Mouse (Mus musculus) thymus, postnatal 36 days (tissue): ENCODE data around the gene Fam227b.

Experiments used
- DNase-seq, 2 experiments: peaks; one replicate each; pipeline ENCODE4 v3.0.0; 2022; ENCODE audit warnings: mixed read lengths in 2 of 2

Gene Fam227b

DNA sequence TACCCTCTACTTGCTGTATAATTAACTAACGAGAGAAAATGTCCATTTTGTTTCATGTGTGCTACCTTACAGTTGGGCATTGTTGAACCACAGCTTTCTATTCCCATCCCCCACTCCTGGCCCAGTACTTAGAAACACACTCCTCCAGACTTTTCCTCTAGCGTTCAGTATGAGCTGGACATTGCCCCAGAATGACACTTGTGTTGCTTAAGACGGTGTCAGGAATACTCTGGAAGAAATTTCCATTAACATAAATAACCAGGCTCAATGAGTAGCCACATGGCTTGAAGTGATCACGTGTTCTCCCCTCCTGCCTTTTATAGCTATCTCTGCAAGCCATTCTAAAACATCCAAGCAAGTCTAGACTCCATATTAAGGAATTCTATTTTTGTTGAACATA, 91.2 kb downstream of the Fam227b start:
- no peak for DNase-seq

GRCm38 (mm10) chr2:126053657-126054056, 98.1 kb downstream of the Fam227b start:
- DNase-seq: no peak

DNA sequence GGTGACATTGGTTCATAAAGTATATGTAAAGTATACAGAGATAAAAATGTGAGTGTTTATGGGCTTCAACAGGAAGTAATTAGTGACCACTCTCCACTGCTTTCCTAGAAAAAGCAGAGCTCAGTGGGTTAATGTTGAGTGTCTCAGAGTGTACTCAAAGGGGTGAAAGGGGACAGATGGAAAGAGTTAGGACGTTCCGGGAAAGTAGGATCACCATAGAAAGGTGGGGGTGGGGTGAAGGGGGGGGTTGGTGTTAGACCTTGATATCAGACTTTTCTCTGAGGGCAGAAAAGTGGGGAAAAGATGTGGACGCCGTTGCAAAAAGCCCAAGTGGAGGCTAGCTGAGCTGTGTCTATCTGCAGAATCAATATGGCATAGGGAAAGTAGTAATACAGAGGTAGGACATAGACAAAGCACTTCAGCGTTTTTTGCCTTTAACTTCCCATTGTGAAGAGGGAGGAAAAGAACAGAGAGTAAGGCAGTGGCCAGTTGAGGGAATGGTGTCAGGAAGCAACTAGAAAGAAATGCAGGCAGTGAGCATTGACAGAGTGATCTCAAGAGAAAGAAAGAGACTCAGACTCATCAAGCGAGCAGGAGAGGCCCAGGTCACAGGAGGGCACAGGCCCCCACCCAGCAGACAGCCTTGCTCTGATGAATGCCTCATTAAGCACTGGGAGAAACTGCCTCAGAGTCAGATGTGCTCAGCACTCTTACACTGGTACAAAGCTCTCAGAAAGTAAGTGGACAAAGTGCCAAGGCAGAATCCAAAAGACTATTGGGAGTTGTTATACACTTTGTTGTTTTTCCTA, 98.9 kb downstream of the Fam227b start:
- DNase-seq: no peak

- no peak for DNase-seq
Measured at GRCm38 (mm10) chr2:126045621-126046020, 106.2 kb downstream of the Fam227b start.

GRCm38 (mm10) chr2:126042674-126043073, 109.1 kb downstream of the Fam227b start:
- DNase-seq: no peak

GRCm38 (mm10) chr2:126041237-126041636, 110.6 kb downstream of the Fam227b start:
- DNase-seq: no peak

DNA sequence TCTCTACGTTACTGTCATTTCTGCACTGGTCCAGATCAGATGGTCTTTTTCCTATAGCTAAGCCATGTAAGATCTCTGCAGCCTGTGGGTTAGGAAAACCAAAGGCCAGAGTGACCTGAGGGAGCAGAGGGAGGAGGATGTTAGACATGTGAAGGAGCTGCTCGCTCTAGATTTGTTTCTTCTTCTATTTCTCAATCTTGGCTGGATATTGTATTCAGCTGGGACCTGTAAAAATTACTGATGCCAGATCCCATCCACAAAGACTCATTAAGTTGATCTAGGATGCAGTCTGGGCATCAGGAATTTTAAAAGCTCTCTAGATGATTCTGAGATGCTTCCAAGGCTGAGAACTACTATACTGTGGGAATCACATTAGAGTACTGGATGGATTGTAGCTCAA, 111.2 kb downstream of the Fam227b start:
- DNase-seq: no peak

- no peak for DNase-seq
Measured at GRCm38 (mm10) chr2:126039414-126039891, 112.4 kb downstream of the Fam227b start.

- DNase-seq: no peak
Measured at GRCm38 (mm10) chr2:126038221-126039000, 113.4 kb downstream of the Fam227b start.

GRCm38 (mm10) chr2:126036121-126036520, 115.7 kb downstream of the Fam227b start:
- DNase-seq: no peak

- no peak for DNase-seq
Measured at GRCm38 (mm10) chr2:126035013-126035770, 116.6 kb downstream of the Fam227b start.

GRCm38 (mm10) chr2:126034379-126035005, 117.3 kb downstream of the Fam227b start, which contains the start of gene Fgf7:
Gene Fgf7, plus strand, starts transcription at chr2:126034658.
- DNase-seq: no peak

DNA sequence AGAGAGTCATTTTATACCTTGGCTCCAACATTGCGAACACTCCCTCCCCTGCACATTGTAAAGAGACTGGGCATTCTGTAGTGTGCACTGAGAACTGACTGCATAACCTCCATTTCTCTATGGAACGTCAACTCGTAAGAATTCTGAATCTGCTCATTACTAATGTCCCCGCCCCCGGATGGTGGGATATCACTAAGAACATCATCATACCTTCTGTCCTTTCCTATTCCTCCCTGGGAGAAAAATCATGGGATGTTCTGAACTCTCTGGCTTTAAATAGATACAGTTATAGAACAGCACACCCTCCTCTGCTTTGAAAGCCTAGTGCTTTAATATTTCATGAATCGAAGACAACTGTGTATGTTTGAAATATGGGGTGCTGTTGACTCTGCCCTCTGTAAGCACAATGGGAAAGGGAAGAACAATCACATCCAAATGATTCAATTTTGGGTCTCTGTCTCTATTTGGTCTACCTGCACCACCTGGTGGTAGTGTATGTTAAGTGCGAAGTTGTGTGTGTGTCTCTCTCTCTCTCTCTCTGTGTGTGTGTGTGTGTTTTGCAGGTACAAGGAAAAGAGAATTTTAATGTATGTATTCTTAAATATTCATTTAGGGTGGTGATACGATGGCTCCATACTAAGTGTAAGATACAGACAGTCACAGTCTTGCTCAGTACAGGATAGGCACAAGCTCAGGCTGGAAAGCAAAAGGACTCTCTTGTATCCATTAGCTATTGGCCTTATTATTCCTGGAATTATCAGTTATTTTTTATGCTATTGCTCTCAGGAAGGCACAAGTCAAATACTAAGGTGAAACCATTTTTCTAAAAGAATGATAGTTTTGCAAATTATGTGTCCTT, 118.5 kb downstream of the Fam227b start:
- no peak for DNase-seq

GRCm38 (mm10) chr2:126031186-126031900, 120.5 kb downstream of the Fam227b start:
- DNase-seq: no peak

DNA sequence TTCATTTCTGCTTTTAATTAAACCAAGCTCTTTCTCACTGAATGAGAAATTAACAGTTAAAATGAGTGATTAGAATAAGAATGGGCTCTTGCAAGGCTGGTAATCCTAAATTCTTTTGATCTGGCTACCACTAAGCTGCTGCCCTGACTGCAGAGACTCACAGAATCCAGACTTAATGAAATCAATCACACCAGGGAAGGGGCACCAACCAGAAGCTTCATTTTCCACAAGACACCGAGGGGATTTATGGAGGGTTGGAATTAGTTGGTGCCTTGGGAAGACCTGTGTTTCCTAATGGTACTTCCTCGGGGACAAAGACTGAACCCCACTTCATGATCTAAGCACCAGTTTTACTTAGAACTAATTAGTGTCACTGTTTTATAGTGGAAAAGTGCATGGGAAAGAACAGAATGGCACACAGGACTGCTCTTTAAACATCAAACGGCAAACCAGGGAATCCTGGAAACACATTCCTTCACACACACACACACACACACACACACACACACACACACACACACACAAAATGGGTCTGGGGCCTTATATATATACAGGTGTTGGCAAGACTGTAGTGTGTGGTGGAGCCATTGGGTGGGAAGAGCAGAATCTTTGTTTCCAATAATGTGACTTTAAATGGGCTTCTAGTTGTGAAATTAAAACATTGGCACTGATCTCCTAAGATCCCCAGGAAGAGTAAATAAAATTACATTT, 135.9 kb downstream of the Fam227b start:
- DNase-seq: no peak

GRCm38 (mm10) chr2:126014989-126015710, 136.7 kb downstream of the Fam227b start:
- DNase-seq: no peak

DNA sequence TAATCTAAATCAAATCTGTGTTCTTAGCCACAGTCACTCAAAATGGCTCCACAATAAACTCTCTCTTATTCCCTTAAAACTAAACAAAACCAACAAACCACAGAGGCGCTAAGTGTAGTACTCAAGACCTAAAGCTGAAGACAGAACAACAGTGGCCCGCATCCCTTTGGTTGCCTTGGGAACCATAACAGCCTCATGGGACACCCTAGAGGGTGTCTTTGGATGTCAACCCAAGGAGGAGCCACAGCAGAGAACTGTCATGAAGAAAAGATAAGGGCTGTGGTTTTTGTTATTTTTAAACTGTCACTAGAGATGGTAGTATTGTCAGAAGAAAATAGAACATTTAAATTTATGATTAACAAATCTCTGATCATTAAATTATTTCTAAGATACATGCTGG, 145.1 kb downstream of the Fam227b start:
- no peak for DNase-seq

- peak; percentile 15 to 43 for DNase-seq
Measured at GRCm38 (mm10) chr2:126006088-126006487, 145.7 kb downstream of the Fam227b start.

- DNase-seq: no peak
Measured at GRCm38 (mm10) chr2:126002291-126002690, 149.5 kb downstream of the Fam227b start.
